Mouse (Mus musculus): ENCODE results near the gene Gpx6. TPM values are rescaled to one million over a fixed set of nuclear protein-coding genes. Genes with fewer than 3 reads are reported as not detected.

Gpx6 gene
- total RNA-seq, 2 experiments from 2014 or later, result not detected

GRCm38 (mm10) chr13:21323405-21323804 is 11.5 kb downstream of the Gpx6 start:
- DNase-seq, result no peak

- peak; percentile 7 for DNase-seq
These were observed 14.3 kb downstream of the Gpx6 start for GRCm38 (mm10) chr13:21326191-21326590.

GRCm38 (mm10) chr13:21326657-21327211 is 14.8 kb downstream of the Gpx6 start:
- DNase-seq, result peak; percentile 89

GRCm38 (mm10) chr13:21327424-21327823 is 15.5 kb downstream of the Gpx6 start:
- DNase-seq, result no peak

- no peak for DNase-seq
These were observed 34.7 kb downstream of the Gpx6 start, which contains the start of gene Olfr1367 for GRCm38 (mm10) chr13:21346610-21347009. Gene Olfr1367, plus strand, starts transcription at chr13:21346910.

- no peak for DNase-seq
These were observed 38.7 kb downstream of the Gpx6 start for GRCm38 (mm10) chr13:21350593-21350992.

GRCm38 (mm10) chr13:21362621-21363248 is 50.8 kb downstream of the Gpx6 start, which contains the start of gene Zscan12:
Gene Zscan12, plus strand, starts transcription at chr13:21362820.
- DNase-seq, result peak; percentile 90

- DNase-seq, result peak; percentile 10
These were observed 51.8 kb downstream of the Gpx6 start for GRCm38 (mm10) chr13:21363719-21364118.

GRCm38 (mm10) chr13:21366635-21367034 is 54.7 kb downstream of the Gpx6 start:
- no peak for DNase-seq

Other genes starting within 250 kb of the Gpx6 start
- gene Olfr1370, start 237.2 kb upstream of the Gpx6 start, total RNA-seq (2021), result not detected
- gene Olfr1369-ps1, start 200.6 kb upstream of the Gpx6 start, total RNA-seq (2021), result not detected
- gene Olfr263, start 182.5 kb upstream of the Gpx6 start, total RNA-seq (2021), result not detected
- gene Olfr1368, start 166.3 kb upstream of the Gpx6 start, total RNA-seq (2021), result not detected
- 10 to 100 TPM; 43.2 to 43.9 TPM for gene Trim27, start 132.7 kb upstream of the Gpx6 start, total RNA-seq (2021)
- not detected for gene Gpx5, start 19.4 kb upstream of the Gpx6 start, total RNA-seq (2021)
- gene Olfr1367, start 34.8 kb downstream of the Gpx6 start, total RNA-seq (2021), result not detected
- 1 to 10 TPM; 6.6 to 7.5 TPM for gene Zscan12, start 50.7 kb downstream of the Gpx6 start, total RNA-seq (2021)
- 10 to 100 TPM; 37.9 to 43.5 TPM for gene Zkscan3, start 90.6 kb downstream of the Gpx6 start, total RNA-seq (2021)
- under 1 TPM; 0.61 to 0.71 TPM for gene Pgbd1, start 128.9 kb downstream of the Gpx6 start, total RNA-seq (2021)
- gene Zscan26, start 141.6 kb downstream of the Gpx6 start, total RNA-seq (2021), result 10 to 100 TPM; 17.7 to 19.1 TPM
- under 1 TPM; 0.47 to 0.91 TPM for gene Nkapl, start 156.4 kb downstream of the Gpx6 start, total RNA-seq (2021)
- 1 to 10 TPM; 1.1 to 1.4 TPM for gene Zkscan4, start 166.8 kb downstream of the Gpx6 start, total RNA-seq (2021)
- not detected for gene Gm10065, start 167.3 kb downstream of the Gpx6 start, total RNA-seq (2021)
- gene AK157302, start 183.1 kb downstream of the Gpx6 start, total RNA-seq (2021), result 10 to 100 TPM; 21.1 to 21.9 TPM
- 100 to 1,000 TPM; 183 to 189 TPM for gene Gm11273, start 189.3 kb downstream of the Gpx6 start, total RNA-seq (2021)
- 10 to 100 TPM; 15.1 to 16.5 TPM for gene Zkscan8, start 219.0 kb downstream of the Gpx6 start, total RNA-seq (2021)
- not detected for gene Olfr1366, start 230.7 kb downstream of the Gpx6 start, total RNA-seq (2021)
- not detected for gene Olfr1535, start 247.8 kb downstream of the Gpx6 start, total RNA-seq (2021)

Measured in heart, postnatal 4 days (tissue).